Mouse (Mus musculus) T-helper 1 cell (primary cell): ENCODE results near the gene Usp54.
"Not testable (repeated sequence)": the region's sequence is repeated elsewhere in the genome, so short reads cannot be mapped to it uniquely, and the experiment has no call there.

Experiments used
- in situ Hi-C: fragments of 300-600 bp; cut with MboI, MseI; formaldehyde crosslinking; loops from one replicate; pipeline ENCODE4 v1.15.1; 2025; ENCODE audit warnings: high pct_unique_total_duplicates

Usp54 gene

DNA sequence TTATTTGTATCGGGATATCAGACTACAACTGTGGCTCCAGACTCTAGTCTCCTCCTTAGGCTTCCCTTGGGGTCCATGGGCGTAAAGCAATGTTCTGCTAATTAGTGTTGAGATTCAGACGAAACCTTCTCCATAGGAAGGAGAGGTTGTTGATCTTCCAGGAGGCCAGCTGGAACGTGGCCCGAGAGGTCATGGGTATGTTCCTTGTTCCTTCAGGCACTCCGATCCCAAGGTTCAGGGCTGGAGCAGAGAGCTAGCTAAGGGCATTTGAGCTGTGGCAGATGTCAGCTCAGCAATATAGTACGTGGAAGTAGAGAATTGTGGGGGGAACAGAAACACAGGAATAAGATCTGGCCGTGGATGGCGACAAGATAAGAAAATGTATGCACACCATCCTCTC is 14.9 kb upstream of the Usp54 start:
- in situ Hi-C loops, result no loop called here

DNA sequence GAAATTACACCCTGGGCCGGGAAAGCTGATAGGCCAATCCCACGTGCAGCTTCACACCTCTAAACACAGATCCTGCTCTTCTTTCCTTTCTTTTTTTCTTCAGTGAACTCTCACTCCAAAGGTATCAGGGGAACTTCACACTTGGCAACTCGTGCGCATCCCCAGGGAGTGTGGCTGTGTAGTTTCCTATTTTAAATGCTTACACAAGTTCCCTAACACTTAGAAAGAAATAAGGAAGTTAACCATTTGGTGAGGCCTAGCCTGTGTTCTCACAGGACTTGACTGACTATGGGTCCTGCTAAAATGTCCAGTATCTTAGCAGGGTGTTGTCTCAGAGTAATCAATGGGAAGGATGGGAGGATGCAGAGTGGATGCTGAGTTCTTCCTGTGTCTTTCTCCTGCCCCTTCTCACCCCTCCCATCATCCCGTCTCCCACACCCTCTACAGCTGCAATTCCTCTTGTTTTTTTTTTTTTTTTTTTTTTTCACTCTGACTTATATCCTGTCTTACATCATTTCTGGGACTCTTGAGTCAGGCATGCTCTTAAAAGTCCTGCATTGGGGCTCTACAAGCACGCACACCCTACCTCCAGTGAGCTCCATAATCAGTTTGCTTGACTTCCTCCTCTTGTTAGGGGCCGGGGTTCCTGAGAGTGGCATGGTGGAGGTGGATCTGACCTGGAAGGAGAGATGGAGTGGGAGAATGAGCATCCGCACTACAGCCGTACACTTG is 14.0 kb upstream of the Usp54 start:
- in situ Hi-C loops, result no loop called here

DNA sequence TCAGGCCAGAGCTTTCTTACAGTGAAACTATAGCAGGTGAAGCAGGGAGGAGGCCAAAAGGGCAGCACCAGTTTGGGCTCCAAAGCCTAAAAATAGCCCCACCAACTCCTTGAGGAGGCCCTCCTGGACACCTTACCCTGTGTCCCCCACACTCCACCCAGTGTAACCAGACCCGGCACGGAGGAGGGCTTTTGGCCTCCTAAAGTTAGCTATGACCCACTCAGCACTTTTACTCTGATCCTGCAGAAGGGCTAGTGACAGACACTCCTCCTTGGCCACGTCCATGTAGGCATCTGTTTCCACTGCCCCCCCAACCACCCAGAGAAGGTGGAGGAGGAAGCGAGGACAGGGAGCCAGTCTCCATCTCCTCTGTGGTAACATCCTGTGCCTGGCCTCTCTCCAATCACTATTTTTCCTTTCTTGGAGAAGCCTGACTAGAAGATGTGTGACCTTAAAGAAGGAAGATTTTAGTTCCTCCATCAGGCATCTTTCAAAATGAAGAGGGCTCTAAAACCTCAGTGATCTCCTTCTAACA is 10.9 kb upstream of the Usp54 start:
- in situ Hi-C loops, result no loop called here

DNA sequence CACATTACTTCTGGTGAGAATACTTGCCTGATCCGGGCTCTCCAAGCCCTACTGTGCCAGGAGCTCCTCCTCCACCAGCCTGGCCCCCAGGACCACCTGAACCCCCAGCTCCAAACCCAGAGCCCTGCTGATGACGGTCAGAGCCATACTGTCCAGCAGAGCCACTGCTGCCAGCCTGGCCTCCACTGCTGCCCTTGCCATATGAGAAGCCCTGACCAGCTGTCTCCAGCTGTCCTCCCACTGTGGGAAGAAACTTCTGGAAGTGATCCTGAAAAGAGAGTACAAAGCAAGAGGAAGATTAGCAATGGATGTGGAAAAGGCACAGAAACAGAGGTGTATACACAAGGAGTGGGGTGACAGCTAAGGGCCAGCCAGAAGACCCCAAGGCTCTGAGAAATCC is 10.1 kb upstream of the Usp54 start:
- in situ Hi-C loops, result no loop called here

DNA sequence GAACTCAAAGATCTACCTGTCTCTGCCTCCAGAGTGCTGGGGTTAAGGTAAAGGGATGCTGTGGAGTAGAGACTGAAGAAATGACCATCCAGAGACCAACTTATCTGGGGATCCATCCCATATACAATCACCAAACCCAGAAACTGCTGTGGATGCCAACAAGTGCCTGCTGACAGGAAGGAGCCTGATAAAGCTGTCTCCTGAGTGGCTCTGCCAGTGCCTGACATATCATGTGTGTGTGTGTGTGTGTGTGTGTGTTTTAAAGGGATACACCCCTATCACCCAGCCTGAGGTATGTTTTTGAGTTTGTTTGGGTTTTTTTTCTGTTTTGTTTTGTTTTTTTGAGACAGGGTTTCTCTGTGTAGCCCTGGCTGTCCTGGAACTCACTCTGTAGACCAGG is 5.5 kb upstream of the Usp54 start:
- in situ Hi-C loops, result no loop called here

DNA sequence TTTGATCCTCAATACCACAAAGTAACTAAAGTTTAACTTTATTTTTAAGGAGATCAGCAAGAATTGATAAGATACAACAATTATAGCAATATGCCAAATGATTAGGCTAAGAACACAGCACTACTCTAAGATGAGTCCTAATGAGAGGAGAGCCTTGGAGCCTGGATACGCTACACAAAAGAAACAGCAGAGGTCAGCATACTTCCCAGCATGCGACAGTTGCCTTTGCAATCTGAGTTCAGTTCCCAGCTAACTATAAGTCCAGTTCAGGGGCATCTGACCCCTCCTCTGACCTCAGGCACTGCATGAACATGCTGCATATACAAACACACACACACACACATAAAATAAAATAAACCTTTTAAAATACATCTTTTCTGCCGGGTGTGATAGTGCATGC is 4.7 kb upstream of the Usp54 start:
- in situ Hi-C loops, result no loop called here

DNA sequence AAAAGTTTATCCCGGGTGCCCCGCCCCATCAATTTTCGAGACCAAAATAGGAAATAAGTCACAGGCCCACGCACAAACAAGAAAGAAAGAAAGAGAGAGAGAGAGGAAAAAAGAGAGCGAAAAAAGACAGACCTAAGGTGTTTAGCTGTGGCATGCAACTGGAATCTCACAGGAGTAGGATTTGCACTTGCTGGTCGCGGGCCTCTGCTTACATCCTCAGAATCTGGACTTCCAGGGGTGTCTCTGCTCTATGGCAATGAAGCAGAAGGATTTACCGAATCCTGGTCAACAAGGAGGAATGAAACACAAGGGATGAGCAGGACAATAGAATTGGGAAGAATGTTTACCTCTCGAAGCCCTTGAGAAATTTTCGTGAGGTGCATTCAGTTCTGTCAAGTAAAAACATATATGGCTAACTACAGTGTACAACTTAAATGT is 594 bp upstream of the Usp54 start:
- in situ Hi-C loops, result no loop called here

DNA sequence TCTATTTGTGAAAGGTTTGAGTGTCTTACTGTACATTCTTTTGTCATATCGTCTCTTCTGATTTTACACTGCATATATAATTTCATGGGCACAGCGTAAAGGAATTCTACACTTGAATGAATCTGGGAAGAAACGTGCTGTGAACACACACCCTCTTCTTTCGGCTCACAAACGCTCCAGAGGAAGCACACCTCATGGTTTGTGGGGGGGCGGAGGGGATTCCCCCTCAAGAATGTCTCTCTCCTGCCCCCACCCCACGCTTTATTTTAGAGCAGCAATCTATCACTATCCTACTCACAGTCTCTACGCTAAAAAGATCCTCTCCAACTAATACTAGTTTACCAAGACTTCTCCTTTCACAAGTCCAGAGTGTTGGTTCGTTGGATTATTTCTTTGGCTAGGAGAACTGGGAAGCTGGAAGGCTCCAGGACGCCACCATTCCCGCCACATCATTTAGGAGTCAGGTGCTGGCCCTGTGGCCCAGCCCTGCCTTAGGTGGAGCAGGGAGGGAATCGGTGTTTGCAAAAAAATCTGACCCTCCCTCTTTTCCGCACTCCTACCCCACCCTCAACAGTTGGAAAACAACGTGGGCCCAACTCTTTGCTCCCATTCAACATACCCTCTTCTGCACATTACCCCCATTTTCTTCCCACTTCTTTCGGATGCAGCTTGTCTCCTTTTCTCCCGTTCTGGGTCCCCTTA is 794 bp downstream of the Usp54 start:
- in situ Hi-C loops, result no loop called here

DNA sequence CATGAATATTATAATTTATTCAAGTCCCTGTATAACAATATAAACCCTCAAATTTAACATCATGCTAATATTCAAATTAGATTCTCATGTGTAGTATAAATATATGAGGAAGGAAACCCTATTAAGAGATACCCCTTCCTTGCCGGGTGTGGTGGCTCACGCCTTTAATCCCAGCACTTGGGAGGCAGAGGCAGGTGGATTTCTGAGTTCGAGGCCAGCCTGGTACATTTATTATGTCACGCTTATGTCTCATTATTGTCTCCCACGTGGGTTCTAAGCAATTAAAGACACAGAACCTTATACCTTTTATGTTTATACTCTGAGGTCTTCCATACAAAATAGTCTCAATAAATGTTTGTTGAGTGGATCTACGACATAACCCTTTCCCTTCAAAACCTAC is 2.2 kb downstream of the Usp54 start:
- in situ Hi-C loops, result no loop called here

DNA sequence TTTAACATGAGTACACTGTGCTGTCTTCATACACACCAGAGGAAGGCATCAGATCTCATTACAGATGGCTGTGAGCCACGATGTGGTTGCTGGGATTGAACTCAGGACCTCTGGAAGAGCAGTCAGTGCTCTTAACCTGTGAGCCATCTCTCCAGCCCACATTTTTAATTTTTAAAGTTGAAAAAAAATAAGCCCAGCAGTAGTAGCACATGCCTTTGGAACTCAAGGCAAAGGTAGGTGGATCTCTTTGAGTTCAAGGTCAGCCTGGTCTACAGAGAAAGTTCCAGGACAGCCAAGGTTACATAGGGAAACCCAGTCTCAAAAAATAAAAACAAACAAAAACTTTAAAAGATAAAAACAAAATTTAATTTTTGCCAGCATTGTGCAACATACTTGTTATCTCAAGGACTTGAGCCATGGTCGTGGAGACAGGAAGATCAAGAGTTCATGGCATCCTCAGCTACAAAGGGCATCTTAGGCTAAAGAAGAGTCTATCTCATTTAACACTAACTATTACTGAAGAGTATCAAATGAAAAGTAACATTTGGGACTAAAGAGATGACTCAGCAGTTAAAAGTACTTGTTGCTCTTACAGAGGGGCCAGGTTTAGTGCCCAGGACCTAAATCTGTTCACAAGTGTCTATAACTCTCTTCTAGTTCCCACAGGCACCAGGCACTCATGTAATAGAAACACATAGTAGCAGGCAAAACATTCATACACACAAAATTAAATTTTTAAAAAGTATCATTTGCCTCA is 2.9 kb downstream of the Usp54 start:
- in situ Hi-C loops, result no loop called here

DNA sequence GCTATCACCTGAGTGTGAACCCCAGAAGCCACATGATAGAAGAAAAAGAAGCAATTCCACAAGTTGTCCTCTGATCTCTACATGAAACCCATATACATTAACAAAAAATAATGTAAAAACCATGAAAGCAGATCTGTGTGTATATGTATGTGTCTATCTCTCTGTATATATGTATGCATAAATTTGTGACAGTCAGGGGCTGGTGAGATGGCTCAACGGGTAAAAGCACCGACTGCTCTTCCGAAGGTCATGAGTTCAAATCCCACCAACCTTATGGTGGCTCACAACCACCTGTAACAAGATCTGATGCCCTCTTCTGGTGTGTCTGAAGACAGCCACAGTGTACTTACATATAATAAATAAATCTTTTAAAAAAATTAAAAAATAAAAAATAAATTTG is 3.9 kb downstream of the Usp54 start:
- in situ Hi-C loops, result not testable (repeated sequence)

DNA sequence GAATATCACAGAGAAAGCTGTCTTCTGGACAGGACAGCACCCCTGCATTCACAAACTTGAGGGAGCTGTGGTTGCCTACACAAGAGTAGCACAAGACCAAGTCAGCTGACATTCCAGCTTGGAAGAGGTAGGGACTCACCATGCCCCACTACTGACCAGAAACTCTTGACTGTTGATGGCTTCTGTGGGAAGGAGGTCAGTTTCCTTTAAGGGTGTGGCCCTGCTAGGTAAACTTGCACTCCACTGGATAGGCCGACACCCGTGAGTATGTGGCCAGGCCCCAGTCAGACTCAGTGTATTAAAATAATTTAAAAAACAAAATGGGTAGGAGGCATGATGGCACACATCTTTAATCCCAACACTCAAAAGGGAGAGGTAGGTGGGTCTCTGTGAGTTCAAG is 5.3 kb downstream of the Usp54 start:
- in situ Hi-C loops, result no loop called here

DNA sequence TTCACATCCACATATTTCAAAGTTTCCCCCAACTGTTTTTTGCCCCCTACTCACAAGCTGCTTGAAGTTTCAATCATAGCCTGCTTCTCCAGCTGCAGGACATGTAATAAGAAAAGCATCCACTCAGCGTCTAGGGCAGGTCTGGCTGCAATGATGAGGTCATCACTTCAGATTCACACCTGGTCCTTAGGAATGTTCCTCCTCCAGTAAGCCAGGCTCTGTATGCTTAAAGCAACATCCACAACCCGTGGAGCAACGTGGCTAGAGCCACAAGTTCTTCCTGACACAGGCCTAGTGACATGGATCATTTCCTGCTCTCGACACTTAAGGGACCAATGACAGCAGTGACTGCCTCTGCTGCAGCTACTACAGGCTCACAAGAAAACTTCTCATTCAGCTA is 9.6 kb downstream of the Usp54 start:
- in situ Hi-C loops, result no loop called here

DNA sequence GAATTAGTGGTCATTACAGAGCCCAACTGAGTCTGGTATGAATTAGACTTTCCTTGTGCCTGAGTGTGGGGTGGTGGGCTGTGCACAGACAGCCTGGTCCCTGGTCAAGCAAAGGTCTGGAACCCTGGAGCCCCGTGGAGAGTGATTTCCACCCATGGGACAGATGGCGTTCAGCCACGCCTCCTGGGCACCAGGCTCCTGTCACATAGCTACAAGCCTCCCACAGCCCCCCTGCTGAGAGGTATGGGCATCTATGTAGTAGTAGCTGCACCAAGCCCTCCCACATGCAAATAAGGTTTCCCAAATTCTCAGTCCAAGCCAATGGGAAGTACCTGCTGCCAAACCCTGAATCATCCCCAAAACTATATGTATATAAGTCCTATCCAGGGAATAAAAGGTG is 13.9 kb downstream of the Usp54 start:
- in situ Hi-C loops, result no loop called here

DNA sequence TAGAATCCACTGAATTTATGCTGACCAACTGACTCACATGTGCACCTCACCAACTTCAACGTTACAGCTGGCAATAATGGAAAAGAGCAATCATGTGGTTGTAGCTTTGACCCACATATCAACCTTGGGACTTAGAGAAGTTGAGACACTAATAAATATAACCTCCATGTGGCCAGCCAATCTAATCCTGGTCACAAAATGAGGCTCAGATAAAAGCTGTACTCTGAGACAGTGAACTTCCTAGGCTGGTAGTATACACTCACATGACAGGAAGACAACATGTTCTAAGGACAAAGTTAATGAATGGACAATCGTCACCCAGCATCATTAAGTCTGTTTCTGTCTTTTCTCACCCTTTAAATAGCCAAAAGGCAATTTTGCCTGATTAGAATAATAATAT is 14.4 kb downstream of the Usp54 start:
- in situ Hi-C loops, result no loop called here

DNA sequence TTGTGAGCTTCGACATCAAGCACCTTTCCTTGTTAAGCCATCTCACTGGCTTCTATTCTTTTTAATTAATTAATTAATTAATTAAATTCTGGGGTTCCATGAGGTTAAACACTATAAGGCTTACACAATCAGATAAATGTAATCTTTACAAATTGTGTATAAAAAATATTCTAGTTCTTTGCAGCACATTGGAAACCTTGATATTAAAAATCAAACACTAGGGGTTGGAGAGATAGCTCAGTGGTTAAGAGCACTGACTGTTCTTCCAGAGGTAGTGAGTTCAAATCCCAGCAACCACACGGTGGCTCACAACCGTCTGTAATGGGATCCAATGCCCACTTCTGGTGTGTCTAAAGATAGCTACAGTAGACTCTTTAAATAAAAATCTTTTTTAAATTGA is 18.0 kb downstream of the Usp54 start:
- in situ Hi-C loops, result no loop called here

DNA sequence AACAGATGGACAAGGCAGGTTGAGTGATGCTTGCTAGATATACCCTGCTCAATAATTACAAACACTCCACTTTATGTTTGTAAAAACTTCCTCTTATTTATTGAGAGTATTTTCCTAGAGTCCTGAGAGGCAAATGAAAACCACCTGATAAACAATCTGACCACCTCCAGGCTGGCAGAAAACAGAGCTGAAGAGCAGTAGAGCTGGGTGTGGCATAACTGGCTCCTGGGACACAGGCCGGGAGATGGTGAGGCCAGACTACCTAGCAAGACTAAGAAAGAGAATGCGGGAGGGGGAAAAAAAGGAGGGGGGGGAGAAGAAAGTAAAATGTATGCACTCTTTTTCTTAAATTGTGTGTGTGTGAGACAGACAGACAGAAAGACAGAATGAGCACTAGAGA is 18.5 kb downstream of the Usp54 start:
- in situ Hi-C loops, result no loop called here

DNA sequence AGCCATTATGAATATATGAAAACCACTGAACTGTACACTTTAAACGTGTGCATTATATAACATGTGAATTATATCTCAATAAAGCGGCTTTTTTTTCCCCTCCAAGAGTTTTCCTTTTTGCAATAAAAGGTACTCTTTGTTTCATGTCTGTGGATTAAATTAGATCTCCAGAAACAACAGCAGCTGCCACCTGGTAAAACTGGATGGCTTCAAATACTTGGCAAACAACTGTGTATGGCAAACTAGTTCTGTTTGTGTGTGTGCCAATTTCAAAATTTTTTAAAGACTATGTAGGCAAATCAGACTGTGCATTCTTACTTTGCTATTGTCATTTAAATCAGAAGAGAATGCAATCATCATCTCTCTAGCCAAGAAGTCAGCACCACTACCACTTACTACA is 19.0 kb downstream of the Usp54 start:
- in situ Hi-C loops, result no loop called here

DNA sequence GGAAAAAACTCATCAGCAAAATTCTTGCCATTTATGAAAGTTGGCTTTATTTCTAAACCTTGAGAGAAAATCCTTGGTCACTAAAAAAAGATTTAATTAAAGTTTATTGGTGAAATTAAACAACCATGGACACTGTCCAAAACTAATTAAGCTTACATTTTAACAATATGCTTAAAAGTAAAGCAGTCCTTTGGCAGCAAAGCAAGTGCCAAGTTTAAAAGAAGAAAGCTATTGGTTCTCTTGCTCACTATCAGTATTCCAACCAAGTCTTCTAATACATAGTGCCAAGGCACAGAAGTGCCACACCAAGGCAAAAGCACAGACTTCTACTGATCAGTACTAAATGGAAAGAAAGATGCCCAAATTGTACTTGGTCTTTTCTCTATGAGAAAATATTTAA is 21.7 kb downstream of the Usp54 start:
- in situ Hi-C loops, result no loop called here

DNA sequence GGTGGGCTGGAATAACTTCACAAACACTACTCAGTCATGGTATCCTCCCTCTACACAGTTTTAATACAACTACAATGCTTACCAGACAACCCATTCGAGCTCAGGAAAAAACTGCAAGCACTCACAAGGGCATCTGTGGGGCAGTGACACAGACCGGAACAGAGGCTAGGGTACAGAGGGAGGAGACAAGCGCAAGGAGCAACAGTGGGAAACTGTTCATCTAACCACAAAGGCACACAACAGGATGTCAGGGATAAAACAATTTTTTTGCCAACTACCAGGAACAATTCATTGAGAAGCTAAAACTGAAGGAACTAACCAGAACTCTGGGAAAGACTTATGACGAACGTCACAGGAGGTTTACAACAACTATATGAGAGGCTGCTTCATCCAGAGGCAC is 22.7 kb downstream of the Usp54 start:
- in situ Hi-C loops, result no loop called here

DNA sequence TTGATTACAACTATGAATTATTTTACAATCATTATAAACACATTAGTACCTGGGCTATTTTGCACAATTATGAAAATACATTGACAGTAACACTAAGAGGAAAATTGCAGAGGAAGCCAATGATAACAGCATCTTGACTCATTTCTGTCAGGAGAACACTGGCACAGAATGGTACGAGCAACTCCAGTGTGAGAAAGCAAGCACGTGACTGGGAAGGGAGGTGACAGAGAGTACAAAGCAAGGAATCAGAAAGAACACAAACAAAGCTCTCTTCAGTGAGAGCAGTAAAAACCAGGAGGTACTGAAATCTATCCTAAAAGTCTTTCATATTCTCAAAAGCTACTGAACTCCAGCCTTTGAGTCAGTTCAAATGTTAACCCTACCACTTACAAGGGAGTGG is 24.4 kb downstream of the Usp54 start:
- in situ Hi-C loops, result no loop called here

DNA sequence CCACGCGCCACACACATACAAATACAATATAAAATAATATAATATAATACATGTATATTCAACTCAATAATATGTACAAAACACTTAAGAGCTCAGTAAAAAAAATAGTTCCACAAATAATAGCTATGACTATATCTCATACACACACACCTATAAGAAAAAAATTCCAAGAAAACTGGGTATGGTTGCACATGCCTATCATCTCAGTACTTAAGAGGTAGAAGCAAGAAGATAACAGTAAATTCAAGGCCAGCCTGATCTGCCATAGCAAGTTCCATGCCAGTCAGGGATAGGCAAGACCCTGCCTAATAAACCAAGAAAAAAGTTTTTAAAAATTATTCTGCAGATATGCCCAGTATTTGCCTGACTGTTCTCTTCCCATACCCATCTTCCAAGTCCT is 25.8 kb downstream of the Usp54 start:
- in situ Hi-C loops, result no loop called here

DNA sequence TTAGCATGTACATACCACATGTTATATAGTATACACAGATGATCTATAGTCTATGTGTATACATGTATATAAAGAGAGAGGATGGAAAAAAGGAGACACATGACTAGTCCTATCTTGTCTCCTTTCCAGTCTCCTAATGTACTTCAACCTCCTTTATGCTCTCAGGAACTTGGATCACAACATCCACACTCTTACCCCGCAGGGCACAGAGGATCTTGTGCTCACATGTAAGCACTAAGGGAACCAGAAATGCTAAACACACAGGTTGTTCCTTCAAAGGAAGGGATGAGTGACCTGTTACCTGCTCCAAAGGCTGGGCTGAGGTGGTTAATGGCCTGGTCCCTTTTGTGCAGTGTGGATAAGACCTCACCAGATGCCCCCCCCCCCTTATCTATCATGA is 28.0 kb downstream of the Usp54 start:
- in situ Hi-C loops, result loop anchor here (5.0 kb wide), 1 partner anchor 91 kb away; no protein-coding TSS in a partner anchor
